Mouse (Mus musculus) olfactory bulb, adult 2 months (tissue): Measurements from ENCODE around the gene Kdm2b. TPM values are rescaled to one million over a fixed set of nuclear protein-coding genes. Genes with fewer than 3 reads are reported as not detected.

Source experiments
- H3K27ac ChIP-seq: fragments of 200-500 bp; 2 replicates; pipeline ENCODE4 v1.5.1; 2012; ENCODE audit warnings: low read depth, low read length; ENCODE audit not compliant: insufficient read depth
- H3K4me1 ChIP-seq: fragments of 200-500 bp; 2 replicates; pipeline ENCODE4 v1.6.1; 2012; ENCODE audit warnings: low read length; ENCODE audit not compliant: control insufficient read depth, insufficient read depth
- H3K4me3 ChIP-seq: fragments of 200-500 bp; 2 replicates; pipeline ENCODE4 v1.5.1; 2012; ENCODE audit warnings: mild to moderate bottlenecking, low read depth, low read length, moderate library complexity; ENCODE audit not compliant: insufficient read depth
- CTCF ChIP-seq: fragments of 200-500 bp; IDR thresholded peaks from 2 replicates; pipeline ENCODE4 v1.5.1; 2012; ENCODE audit warnings: low read depth, mild to moderate bottlenecking, low read length, moderate library complexity; ENCODE audit not compliant: insufficient read depth
- POLR2A ChIP-seq: fragments of 200-500 bp; IDR thresholded peaks from 2 replicates; pipeline ENCODE4 v1.6.1; 2012; ENCODE audit warnings: mild to moderate bottlenecking, low read depth, low read length, moderate library complexity; ENCODE audit not compliant: insufficient read depth
- WGBS: fragments of 180-500 bp; shearing (Covaris S2); methylation state at CpG from one replicate; pipeline ENCODE4 v1.1.7; 2018; 5-methylcytosine and 5-hydroxymethylcytosine counted together
- polyA plus RNA-seq: library from polyadenylated mRNA; stranded (reverse); fragments of >200 nt; gene quantifications from 2 replicates; pipeline ENCODE4 v1.2.4, GENCODE M21; 2012; ENCODE audit warnings: low replicate concordance; ENCODE audit not compliant: missing spikeins, insufficient read depth, insufficient read length

Gene Kdm2b
- polyA plus RNA-seq, 1 experiment = 114 TPM

DNA sequence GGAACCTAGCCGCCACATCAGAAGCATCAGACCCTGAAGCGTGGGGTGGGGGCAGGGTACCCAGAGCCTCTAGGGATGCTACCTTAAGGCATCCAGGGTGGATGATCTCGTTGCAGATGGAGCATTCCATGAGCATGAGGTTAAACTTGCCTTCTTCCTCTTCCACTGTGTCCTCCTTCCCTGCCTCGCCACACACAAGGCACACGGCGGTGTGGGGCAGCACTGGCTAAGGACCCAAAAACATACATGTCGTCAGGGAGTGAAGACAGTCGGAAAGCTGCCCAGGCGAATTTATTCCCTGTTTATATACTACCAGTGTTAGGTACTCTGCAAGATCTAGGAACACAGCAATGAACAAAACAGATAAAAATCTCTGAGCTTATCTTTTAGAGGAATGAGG, 106.4 kb downstream of the Kdm2b start:
- WGBS = 90% methylated on average over 9 of the region's 9 CpGs
- no peak for TF ChIP-seq CTCF
- TF ChIP-seq POLR2A = no peak
- H3K4me1 ChIP-seq = no peaks in the 10 kb centered on the region
- no peak overlapping the region for H3K4me3 ChIP-seq
- H3K27ac ChIP-seq = no peak overlapping the region

DNA sequence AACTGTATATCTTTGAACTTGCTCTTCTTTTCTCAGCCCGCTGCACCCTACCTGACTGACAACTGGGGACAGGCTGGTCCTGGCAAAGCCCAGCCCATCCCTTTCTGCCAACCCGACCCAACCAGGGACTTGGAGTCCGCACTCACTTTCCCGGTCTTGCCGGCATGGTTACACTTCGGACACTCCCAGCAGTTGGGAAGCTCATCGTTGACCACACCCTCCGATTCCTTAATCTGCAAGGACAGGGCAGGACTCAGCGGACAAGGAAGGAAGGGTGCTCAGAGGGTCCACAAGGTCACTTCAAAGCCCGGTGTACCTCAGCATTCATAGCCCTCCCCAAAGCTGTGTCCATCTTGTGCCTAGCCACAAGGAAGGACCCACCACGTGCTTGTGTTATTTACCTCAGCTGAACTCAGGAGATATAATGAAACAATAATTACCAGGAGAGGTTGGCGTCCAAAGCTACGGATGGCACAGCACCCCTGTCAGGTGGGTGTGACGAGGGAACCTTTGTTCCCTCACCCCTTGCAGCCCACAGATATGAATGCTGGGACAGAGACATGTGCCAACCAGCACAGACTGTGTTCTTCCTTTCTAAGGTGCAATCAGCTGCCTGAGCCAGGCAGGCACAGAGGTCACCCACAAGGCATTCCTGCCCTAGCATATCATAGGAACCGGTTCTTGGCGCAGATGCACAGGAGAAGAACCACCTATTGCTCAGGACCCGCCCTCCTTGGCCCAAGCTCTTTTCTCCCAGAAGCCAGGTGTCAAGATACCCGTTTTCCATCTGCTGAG, 107.2 kb downstream of the Kdm2b start:
- H3K4me1 ChIP-seq = no peaks in the 10 kb centered on the region
- TF ChIP-seq POLR2A (no peak), CTCF (no peak)
- WGBS = 91% methylated on average over 18 of the region's 18 CpGs
- H3K4me3 ChIP-seq = no peak overlapping the region
- H3K27ac ChIP-seq = no peak overlapping the region

DNA sequence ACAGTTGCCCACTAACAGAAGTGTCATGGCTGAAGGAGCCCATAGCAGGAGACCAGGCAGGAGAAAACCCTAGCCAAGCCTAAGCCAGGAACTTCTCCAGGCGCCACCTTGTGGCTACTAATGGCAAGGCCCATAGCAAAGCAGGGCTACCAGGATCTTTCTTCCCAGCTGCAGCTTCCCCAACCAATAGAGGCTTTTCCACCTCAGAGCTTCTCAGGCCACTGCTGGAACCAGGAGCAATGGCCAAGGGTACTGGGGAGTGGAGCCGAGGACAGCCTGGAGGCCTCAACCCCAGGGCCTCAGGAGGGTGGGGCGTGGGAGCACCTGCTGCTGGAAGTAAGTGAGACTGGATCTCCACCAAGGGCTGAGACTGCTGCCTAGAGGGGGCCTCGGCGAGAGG, 108.3 kb downstream of the Kdm2b start:
- no peak overlapping the region for H3K27ac ChIP-seq
- H3K4me1 ChIP-seq = no peaks in the 10 kb centered on the region
- TF ChIP-seq CTCF (peak; percentile 60), POLR2A (no peak)
- H3K4me3 ChIP-seq = no peak overlapping the region
- WGBS = 54% methylated on average over 5 of the region's 5 CpGs

DNA sequence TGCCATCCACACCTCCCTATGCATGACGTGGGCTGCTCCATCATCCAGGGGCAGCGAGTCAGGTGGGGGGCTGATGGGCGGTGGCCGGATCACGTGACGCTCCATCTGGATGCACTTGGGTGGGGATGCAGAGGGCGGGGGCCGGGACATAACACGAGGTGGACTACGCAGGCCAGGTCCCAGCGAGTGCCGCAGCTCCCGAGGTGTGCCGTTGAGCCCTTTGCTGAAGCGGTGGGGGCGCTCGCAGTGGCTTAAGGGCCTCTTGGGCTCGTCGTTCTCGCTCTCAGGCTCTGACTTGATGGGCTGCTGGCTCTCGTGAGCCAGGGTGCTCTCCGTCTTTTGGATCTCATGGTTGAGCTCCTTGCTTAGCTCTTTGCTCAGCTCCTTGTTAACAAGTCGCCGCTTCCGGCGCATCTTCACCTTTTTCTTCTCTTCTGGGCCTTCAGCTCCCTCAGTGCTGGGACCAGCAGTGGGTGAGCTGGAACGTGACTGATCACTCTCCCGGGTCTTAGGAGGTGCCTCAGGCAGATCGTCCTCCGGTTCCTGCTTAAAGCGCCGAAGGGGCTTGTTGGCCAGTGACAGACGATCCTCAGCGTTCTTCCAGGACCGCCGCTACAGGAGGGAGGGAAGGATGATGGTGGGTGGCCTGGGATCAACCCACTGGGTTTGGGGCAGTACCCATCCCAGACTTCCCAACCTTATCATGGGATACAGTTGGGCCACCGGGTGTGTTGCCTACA, 109.2 kb downstream of the Kdm2b start:
- no peaks in the 10 kb centered on the region for H3K4me1 ChIP-seq
- no peak overlapping the region for H3K27ac ChIP-seq
- WGBS = 96% methylated on average over 37 of the region's 37 CpGs
- H3K4me3 ChIP-seq = no peak overlapping the region
- no peak for TF ChIP-seq POLR2A
- TF ChIP-seq CTCF = no peak

DNA sequence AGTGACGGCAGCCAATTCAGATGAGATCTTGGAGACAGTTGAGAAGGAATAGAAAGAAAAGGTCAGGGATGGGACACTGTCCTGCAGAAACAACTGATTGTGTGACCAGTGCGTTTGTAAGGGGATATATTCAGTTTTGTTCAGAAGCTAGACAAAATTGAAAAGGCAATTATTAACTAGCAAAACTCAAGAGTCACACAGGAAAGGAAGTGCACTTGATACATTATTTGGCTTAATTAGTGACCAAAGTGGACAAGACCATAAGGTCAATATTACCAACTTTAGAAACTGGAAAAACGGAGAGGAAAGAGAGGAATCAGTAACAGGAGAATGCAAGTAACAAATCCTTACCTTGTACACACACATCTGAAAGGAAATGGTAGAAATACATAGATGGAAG, 113.0 kb downstream of the Kdm2b start:
- TF ChIP-seq CTCF (no peak), POLR2A (no peak)
- no peak overlapping the region for H3K27ac ChIP-seq
- H3K4me1 ChIP-seq = no peaks in the 10 kb centered on the region
- WGBS = 86% methylated on average over 3 of the region's 3 CpGs
- H3K4me3 ChIP-seq = no peak overlapping the region

DNA sequence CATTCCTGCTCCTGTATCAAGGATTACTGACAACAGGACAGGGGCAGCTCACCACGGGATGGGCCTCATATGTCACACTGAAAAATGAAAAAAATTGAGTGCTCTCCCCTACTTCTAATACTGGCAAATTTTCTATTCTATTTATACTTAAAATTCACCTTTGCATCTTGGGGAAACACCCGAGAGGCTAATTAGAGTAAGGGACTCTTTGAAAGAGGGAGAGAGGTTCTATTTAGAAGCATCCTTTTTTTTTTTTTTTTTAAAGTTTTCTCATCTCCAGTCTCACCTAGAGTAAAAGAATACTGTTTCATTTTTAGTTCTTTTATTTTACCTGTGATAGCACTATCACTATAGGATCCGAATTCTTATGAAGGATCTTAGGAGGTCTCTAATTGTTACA, 115.3 kb downstream of the Kdm2b start:
- Histone ChIP-seq H3K27ac (no peak overlapping the region), H3K4me1 (no peaks in the 10 kb centered on the region), H3K4me3 (no peak overlapping the region)
- 88% methylated on average over 3 of the region's 3 CpGs for WGBS
- TF ChIP-seq POLR2A (no peak), CTCF (no peak)

DNA sequence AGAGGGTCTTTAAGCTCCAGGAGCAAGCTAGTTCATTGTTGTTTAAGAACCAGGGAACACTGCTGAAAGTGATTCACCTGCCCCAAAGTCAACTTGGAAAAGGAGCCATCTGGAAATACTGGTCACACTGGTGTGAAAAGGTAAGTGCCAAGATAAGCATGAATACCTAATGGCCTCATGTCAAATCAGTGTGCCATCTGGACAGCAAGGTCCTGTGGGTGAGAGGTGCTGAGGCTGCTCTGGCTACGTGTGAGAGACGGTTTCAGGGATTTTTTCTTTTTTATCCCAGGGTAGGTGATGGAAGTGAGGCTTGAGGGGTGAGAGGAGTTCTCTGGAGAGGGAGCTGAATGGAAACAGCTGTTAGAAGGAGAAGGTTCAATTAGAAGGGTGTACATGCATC, 116.0 kb downstream of the Kdm2b start:
- no peak overlapping the region for H3K4me3 ChIP-seq
- no peak for TF ChIP-seq CTCF
- TF ChIP-seq POLR2A = no peak
- 95% methylated on average over 2 of the region's 2 CpGs for WGBS
- no peak overlapping the region for H3K27ac ChIP-seq
- H3K4me1 ChIP-seq = no peaks in the 10 kb centered on the region

DNA sequence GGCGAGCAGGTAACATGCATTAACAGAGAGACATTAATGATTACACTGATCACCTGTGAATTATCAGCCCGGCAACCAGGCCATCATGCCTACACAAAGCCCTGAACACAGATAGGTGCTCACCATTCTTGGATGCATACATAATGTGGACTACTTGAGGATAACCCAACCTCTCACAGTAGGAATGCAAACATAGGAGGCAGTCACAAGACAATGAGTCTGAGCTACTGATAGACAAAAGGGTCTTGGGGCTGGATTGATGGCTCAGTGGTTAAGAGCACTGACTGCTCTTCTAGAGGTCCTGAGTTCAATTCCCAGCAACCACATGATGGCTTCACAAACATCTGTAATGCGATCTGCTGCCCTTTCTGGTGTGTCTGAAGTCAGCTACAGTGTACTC, 117.0 kb downstream of the Kdm2b start:
- 95% methylated on average over 3 of the region's 3 CpGs for WGBS
- H3K27ac ChIP-seq = no peak overlapping the region
- no peaks in the 10 kb centered on the region for H3K4me1 ChIP-seq
- TF ChIP-seq POLR2A (no peak), CTCF (no peak)
- H3K4me3 ChIP-seq = no peak overlapping the region

DNA sequence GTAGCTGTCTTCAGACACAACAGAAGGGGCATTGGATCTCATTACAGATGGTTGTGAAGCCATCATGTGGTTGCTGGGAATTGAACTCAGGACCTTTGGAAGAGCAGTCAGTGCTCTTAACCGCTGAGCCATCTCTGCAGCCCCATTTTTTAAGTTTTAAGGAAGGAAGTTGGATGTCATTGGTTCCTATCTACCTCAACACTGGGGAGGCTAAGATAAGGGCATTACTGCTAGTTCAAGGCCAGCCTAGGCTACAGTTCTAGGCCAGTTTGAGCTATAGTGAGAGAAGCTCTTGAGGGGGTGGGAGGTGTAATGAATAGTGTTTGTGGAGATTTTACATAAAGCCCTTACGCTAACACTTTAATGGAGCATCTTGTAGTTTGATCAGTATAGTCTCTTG, 126.6 kb downstream of the Kdm2b start:
- peaks cover 10% of the 10 kb centered on the region; the same call in 1 of the 2 replicates for H3K4me1 ChIP-seq
- WGBS = 85% methylated on average over 2 of the region's 2 CpGs
- H3K4me3 ChIP-seq = no peak overlapping the region
- H3K27ac ChIP-seq = no peak overlapping the region
- no peak for TF ChIP-seq POLR2A
- TF ChIP-seq CTCF = no peak

DNA sequence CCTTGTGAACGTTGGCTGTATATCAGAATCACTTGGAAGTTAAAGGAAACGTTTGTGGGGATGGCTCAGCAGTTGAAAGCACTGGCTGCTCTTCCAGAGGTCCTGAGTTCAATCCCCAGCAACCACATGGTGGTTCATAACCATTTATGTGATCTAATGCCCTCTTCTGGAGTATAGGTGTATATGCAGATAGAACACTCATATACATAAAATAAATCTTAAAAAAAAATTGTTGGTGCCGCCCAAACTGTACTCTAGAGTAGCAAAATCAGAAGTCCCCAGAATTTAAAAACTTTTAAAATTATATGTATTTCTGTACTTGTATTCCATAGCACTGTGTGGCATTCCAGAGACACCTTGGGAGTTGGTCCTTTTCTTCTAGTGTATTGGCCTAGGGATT, 133.8 kb downstream of the Kdm2b start:
- WGBS = 78% methylated on average over 3 of the region's 3 CpGs
- H3K4me3 ChIP-seq = no peak overlapping the region
- no peaks in the 10 kb centered on the region for H3K4me1 ChIP-seq
- TF ChIP-seq POLR2A = no peak
- no peak for TF ChIP-seq CTCF
- H3K27ac ChIP-seq = no peak overlapping the region
